Mouse (Mus musculus): ENCODE results near the gene Aicda.
"Not testable (repeated sequence)": the region's sequence is repeated elsewhere in the genome, so short reads cannot be mapped to it uniquely, and the experiment has no call there.

Gene Aicda

DNA sequence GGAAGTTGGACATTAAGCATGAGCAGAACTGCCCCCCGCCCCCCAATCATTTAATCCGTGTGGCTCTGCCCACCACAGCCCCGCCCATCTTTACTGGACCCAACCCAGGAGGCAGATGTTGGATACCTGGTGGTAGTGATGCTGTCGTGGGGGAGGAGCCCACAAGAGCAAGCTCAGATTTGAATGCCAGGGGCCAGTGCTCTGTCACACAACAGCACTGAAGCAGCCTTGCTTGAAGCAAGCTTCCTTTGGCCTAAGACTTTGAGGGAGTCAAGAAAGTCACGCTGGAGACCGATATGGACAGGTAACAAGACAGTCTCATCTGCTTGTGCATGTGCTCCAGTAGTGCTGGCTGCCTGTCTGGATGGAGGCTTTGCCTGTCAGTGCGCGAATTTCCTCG is at the start of gene Aicda:
Aicda (plus strand) TSS at position 196 of the 400 bp plus-strand sequence.
- DNase-seq = no peak

DNA sequence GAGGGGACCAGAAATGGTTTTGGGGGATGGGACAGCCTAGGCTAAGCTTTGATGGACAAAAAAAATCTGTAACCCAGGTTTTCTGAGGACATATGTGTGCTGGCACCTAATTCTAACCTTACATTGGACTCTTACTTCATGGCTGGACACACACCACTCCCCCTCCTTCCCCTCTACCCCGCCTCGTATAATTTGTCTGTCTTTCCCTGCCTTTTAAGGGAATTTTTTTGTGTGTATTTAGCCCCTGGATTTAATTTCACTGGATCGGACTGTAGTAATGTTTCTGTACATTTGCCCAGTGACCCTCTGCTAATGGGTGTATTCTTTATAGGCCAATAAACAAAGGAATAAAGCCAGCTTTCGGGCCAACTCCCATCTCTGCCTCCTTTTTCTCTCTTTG is 48.6 kb upstream of the Aicda start:
- DNase-seq = no peak

DNA sequence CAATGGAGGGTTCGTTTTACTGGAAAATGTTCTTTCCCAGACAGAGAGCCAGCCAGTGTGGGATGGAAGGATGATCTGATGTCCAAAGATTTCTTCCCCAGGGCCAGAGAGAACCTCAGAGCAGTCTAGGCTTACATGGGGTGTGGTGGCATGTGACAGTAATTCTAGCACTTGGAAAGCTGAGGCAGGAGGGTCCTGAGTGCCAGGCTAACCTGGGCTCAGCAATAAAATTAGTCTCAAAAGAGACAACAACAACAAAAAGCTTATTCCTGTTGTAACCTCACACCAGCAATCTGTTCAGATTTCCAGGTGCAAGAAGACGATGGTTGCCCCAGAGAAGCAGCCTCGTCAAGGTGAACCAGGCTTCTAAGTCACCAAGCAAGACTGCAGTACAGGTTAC is 48.1 kb upstream of the Aicda start, which contains the start of gene Mfap5:
Mfap5 (plus strand) TSS at position 301 of the 400 bp plus-strand sequence.
- DNase-seq = no peak

DNA sequence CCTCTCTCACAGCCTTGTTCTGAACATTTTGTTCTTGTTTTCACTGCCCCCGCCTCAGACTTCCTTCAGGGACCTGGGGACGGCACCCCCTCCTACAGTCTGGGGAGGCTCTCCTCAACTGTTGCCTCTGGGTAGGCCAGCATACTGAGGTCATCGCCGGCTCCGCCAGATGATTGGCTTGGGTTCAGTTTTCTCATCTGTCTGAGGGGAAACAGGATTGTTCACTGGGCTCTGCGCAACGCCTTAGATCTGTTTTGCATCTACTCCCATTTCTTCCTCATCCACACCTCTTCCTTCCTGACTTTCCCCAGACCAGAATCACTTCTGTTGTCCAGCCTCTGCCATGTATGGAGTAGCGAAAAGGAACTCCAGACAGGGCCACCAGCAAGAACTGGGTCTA is 45.1 kb upstream of the Aicda start:
- no peak for DNase-seq

DNA sequence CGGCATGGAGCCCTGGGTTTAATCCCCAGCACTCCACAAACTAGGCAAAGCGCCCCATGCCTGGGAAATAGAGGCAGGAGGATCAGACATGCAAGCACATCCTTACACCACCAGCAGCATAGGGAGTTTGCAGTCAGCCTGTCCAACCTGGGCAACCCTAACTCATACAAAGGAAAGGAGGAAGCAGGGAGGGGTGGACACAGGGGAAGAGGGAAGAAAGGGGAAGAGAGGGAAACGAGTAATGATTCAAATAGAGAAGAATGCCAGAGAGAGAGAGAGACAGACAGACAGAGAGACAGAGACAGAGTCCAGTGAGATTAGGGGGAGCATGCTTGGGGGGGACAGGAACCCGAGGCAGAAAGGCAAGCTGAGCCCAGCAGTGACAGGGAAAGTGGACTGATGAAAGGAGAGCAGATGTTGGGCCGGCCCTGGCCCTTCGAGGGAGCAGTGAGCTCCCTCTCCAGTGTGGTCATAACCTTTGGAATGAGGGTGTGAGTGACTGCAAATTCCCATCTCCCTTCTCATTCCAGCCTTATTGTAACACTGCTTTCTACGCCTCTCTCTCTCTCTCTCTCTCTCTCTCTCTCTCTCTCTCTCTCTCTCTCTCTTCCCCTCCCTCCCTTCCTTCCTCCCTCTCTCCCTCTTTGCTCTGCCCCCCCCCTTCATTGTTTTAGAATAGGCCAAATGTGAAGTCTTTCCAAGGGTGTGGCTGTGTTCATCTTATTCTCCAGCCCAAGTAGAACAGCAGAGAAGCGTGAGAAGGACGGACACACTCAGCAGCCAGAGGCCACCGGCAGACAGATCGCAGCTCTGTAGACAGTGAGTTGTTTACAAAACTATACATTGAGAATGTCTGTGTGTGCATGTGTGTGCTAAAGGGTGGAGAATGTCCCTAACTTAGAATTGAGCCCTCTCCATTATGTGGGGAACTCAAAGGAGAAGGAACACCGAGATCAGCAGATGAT is 40.4 kb upstream of the Aicda start:
- no peak for DNase-seq

DNA sequence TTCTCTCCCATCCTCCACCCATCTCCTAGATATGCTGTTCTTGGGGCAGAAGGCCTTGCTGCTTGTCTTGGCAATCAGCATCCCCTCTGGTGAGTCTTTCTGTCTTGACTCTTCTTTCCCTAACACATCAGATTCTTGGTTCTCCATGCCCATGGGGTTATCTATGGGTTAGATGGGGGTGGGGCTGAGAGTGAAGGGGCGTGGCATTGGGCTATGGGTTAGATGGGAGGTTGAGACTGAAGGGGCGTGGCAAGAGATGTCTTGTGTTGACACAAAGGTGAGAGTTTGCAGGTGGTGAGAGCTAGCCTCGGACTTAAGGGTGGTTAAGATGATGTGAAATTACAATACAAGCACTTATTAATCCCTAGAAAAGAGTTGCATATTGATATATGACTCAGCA is 39.3 kb upstream of the Aicda start:
- no peak for DNase-seq

DNA sequence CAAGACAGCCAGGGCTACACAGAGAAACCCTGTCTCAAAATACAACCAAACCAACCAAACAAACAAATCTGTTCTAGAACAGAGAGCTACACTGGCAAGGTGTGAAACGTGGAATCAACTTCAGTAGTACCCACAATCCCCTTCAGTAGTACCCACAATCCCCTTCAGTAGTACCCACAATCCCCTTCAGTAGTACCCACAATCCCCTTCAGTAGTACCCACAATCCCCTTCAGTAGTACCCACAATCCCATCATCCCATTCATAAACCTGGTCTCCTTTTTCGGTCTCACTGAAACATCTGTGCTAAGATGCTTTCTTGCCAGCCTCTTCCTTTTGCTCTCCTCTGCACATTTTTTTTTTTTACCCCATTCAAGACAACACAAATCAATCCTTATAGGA is 37.8 kb upstream of the Aicda start:
- not testable (repeated sequence) for DNase-seq

DNA sequence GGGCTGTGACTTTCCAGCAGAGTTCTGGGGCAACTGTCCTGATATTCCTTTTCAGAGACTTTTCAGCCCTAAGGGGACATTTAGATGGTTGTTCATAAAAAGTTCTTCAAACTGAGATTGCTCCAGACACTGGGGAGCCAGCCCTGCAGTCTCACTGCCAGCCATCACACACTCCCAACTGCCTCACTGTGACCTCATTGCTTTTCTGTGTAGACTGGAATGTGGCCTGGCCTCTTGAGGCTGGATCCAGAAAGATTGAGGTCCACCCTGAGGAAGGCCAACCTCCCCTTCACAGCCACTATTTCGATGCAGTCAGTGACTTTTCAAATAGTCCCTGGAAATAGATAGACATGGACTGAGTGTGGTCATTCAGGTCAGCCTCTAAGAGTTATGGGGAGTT is 35.9 kb upstream of the Aicda start:
- DNase-seq = no peak

DNA sequence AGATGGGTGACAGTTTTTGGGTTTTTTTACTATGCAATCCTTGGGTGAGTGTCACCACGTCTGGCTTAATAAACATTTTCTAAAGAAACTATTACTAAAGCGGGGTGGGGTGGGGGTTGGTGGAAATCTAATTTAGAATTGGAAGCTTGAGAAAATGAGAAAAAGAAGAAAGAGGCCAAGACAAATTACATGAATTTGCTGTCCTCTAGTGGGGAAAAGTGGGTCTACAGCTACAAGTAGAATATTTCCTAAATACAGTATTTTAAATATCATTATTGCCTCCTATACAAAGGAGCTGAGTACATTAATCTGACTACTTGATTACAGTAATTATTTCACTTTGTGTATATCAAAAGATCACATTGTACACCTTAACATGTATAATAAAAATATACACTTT is 34.2 kb upstream of the Aicda start:
- DNase-seq = no peak

DNA sequence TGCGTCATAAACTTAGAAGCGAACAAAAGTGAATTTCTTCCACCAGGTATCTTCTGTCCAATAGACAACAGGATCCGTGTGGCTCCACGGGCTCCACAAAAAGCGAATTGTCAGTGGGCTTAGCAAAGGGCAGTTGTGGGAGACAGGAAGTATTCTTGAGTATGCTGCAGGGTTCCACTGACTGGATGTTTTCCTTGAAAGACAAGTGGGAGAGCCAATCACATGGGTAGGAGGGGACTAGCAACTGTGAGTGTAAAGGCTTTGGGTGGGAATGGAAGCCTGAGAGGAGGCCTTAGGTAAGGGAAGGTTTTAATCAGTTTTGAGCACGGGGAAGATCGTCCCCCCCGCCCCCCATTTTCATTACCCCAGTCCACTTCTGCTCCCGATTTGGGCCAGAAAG is 31.0 kb upstream of the Aicda start:
- no peak for DNase-seq

DNA sequence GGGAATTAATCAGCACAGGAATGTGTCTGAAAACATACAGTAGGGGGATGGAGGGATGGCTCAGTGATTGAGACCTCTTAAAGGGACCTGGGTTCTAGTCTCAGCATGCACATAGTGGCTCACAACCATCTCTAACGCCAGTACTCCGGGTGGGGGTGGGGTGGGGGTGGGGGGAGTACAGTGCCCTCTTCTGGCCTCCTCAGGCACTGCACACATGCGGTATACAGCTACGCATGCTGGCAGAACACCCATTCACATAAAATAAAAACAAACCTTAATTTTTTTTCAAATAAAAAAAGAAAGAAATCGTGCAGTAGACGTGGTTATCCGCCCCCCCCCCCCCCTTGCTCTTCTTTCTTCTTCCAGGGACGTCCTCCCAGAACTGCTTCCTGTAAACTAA is 30.3 kb upstream of the Aicda start:
- DNase-seq = no peak

DNA sequence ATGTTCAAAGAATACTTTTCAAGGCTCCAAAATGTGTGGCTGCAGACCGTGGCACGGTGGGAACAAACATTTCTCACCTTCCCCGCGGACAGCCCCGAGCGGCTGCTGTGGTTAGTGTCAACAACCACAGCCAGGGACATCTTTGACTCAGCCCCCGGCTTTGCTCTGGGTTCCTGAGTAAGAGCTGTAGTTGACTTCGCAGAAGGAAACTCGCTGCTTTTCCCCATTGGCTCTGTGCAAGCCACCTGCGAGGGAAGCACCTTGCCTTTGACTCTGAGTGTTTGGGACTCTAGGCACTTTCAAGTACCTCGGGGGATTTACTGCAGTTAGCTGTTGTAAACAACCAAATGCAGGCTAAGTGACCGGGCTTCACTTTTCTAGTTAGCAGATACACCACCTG is 26.0 kb upstream of the Aicda start:
- DNase-seq = peak in 1 of 2 experiments; percentile 12

DNA sequence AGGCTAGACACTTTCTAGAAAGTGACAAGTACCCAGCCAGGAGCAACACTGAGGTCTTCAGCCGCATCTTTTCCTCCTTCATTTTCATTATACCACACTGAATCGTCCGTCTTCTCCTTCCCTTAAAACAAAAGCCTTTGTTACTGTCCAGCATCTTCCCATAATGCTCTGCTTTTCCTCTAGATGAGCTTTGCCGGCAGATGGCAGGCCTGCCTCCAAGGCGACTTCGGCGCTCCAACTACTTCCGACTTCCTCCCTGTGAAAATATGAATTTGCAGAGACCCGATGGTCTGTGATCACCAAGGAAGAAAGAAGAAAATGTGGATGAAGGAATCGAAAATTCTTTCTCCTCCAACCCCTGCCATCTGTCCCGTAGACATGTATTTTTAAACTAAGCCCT is 25.5 kb upstream of the Aicda start:
- DNase-seq = no peak

DNA sequence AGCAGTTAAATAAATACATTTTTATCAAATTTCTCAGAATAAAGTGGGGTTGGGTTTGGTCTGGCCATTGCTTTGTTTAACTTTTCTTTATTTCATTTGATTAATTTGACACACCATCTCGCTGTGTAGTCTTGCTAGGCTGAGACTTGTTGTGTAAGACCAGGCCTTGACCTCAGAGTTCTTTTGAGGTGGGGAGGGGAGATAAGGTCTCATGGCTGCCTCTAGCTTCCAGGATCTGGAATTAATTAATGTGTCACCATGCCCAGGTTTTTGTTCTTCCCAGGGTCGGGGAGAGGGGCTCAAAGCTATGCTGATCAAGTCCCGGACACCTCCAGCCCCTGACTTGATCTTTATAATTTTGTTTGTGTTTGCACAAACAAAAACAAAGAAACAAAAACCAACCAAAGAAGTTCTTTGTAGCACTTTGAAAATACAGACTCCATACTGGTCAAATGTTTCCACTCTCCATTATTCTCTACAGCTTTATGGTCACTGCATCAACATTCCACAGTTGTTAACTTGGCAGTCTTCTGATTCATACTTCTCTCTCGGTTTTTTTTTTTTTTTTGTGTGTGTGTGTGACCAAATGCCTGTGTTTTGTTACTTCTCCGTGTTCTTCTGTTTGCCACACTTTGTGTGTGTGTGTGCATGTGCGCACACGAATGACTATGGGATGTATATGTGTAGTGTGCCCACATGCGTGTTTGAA is 22.0 kb upstream of the Aicda start:
- no peak for DNase-seq

DNA sequence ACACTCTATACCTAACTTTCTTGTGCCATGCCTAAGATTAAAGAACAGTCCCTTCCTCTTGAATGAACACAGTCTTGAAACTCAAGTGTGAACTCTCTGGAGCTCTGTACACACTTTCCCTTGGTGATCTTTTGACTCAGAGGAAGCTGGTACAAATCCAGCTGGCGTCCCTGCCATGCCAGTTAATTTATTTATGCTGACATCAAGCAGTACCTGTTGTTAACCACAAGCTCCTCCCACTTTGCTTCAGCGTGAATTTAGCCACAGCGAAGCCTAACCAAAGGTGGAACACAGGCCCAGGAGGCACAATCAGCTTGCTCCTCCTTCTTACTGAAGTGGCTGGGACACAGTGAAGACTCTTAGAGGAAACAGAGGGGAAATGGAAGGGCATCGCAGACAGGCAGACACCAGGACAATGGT is 20.7 kb upstream of the Aicda start:
- no peak for DNase-seq

DNA sequence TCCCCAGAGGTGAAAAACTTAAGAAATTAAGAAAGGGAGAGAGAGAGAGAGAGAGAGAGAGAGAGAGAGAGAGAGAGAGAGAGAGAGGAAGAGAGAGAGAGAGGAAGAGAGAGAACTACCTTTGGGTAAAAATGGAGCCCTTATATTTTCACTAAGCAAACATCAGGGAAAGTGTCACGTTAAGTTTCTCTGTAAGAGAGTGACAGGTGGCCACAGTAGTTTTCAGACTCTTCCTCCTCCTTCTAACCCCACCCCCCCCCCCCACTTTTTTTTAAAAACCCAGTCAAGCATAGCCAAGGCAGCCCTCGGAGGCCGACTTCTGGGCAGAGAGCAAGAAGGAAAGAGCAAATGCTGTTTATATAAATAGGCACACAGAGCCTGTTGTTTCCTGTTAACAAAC is 19.6 kb upstream of the Aicda start:
- DNase-seq = no peak

DNA sequence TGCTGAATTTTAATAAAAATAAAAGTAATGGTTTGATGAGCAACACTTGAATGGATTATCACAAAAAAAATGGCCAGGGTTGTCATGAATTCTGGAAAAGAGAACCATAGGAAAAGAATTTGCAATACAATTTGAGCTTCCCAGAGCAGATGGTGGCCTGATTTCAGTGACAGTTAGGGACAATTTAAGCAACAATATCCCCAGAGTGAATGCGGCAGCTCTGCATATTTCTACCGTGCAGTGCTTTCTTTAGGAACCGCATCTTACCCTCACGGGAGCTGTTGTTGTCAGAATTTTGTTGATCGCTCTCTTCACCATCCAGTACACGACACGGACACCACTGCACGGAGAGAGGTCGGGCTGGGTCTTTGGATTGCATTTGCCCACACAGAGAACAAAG is 14.0 kb upstream of the Aicda start:
- no peak for DNase-seq

DNA sequence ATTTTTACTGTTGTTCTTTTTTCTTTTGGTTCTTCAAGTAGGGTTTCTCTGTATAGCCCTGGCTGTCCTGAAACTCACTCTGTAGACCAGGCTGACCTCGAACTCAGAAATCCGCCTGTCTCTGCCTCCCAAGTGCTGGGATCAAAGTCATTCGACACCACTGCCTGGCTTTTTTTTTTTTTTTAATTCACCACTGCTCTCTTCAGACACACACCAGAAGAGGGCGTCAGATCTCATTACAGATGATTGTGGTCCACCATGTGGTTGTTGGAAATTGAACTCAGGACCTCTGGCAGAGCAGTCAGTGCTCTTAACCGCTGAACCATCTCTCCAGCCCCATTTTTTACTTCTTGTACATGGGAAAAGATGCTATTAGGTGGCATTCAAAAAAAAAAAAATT is 11.1 kb upstream of the Aicda start:
- not testable (repeated sequence) for DNase-seq

DNA sequence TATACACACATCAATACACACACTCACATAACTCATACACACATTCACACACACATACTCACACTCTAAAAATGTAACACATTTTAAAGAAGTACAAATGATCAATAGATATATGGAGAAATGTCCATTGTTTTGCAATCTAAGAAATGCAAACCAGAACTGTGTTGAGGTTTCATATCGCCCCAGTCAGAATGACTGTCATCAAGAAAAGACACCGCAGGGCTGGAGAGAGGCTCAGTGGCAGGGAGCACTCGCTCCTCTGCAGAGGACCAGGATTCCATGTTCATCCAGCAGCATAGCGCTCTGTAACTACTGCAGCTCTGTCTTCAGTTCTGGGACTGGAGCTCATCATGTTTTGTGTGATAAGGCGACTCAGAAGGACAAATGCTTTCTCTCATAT is 10.0 kb upstream of the Aicda start:
- DNase-seq = no peak

DNA sequence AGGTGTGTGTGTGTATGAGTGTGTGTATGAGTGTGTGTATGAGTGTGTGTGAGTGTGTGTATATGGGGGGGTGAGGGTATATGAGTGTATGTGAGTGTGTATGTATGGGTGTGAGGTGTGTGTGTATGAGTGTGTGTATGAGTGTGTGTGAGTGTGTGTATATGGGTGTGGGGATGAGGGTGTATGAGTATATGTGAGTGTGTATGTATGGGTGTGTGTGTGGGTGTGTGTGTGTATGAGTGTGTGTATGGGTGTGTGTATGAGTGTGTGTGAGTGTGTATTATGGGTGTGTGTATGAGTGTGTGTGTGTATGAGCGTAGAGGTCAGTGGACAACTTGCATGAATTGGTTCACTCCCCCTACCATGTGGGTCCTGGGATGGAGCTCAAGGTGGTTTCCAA is 8.9 kb upstream of the Aicda start:
- no peak for DNase-seq

DNA sequence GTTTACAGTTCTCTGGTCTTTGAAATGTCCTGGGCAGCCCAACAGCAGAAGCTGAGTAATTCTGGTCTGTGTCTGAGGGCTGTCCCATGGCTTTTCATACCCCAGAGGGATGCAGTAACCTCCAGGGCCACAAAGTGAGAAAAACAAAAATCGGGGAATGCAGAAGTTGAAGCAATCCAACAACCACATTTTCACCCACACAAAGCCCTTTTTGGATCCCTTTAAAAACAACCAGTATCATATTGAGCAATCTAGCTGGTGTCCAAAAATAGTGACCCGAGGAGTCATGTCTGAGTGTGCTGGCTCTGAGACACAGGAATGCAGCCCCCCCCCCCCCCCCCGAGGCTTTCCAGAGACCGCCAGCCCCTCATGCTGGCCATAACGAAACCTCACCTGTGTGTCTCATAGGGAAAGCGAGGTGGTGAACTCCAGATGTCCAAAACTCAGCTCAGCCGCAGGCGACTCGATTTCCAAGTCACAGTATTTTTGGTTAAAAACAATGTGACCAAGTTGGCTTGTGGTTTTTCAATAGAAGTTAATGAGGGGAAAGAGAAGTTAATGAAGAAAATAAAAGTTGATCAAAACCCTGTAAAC is 8.2 kb upstream of the Aicda start:
- no peak for DNase-seq

DNA sequence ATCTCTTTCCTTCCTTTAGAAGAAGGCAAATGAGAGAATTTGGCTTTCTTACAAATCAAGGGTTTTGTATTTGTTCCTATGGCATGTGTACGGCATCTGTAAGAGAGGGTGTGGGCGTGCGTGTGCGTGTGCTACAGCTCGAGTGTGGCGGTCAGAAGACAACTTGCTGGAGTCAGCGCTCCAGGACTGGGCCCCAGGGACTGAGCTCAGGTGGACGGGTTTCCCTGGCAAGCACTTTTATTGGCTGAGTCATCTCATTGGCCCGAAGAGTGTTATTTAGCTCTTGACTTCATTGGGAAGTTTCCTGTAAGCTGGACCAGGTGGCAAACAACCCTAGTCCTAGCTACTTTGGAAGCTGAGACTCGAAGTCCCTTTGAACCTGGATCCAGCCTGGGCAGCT is 7.7 kb upstream of the Aicda start:
- DNase-seq = no peak

DNA sequence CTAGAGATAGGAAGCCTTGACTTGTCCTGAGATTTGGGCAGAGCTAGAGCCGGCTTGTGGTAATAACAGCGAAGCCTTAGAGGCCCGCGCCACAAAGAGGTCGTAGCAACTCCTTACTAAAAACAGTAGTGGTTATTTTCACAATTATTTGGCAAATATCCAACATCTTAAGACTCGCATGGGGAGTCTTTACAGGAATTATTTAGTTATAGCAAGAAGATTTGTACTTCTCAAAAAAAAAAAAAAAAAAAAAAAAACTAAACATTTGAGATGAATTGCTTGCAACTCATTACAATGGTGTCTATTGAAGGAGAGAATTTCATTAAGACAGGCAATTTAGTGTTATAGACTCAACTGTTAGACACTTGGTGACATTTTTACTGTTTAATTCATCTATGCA is 501 bp downstream of the Aicda start:
- no peak for DNase-seq

DNA sequence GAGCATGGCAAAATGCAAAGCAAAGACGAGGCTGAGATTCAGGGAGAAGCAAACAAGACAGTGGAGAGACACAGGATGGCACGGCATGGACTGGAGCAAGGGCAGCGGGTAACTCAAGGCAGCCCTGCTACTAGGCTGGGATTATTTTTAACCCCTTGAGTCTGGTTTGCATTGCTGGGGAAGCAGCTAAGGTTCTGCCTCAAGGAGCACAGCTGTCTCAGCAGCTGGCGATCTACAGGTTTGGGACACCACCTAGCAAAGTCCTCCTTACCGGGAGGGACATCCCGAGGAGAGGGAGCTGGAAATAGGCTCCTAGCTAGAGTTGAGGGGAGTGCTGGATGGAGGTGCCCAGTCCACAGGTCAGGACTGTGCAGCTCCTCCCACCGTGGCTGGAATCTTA is 1.7 kb downstream of the Aicda start:
- no peak for DNase-seq
